Comparison of ENCODE assay signal across 1 mouse cellular context in genomic region chr19:4338162-4338561, GRCm38 (mm10).
TF ChIP-seq lines count a peak whose summit lies in the region.

No protein-coding gene starts in this region.

TF ChIP-seq in MEL, 35 proteins besides CTCF, POLR2A, EP300 and RAD21 (continued from another document):
- TF ChIP-seq POLR2AphosphoS5 (IDR thresholded peaks at IDR 0.05; ENCODE audit: borderline replicate concordance, low read depth, low read length) (no peak), MAZ (IDR thresholded peaks at IDR 0.05; ENCODE audit: low read depth, low read length) (no peak), RCOR1 (IDR thresholded peaks at IDR 0.05; ENCODE audit: low read depth, low read length) (no peak), GABPA (IDR thresholded peaks at IDR 0.05; ENCODE audit: low read depth, low read length) (no peak), MXI1 (IDR thresholded peaks at IDR 0.05; ENCODE audit: low read depth, low read length) (peak; percentile 52; the same call in 1 of the 2 replicates), CHD1 (IDR thresholded peaks at IDR 0.05; ENCODE audit: low read depth, low read length) (no peak), ZC3H11A (IDR thresholded peaks at IDR 0.05; ENCODE audit: low read depth, low read length) (peak; percentile 25; the same call in 1 of the 2 replicates), BHLHE40 (IDR thresholded peaks at IDR 0.05; ENCODE audit: borderline replicate concordance, low read depth, low read length) (no peak), TCF12 (IDR thresholded peaks at IDR 0.05; ENCODE audit: low read depth, low read length) (no peak), POLR2AphosphoS2 (IDR thresholded peaks at IDR 0.05; ENCODE audit: low read length) (no peak), USF1 (IDR thresholded peaks at IDR 0.05; ENCODE audit: low read depth, low read length) (no peak), JUND (IDR thresholded peaks at IDR 0.05; ENCODE audit: low read depth, low read length) (no peak), NRF1 (IDR thresholded peaks at IDR 0.05; ENCODE audit: insufficient read depth, low read depth, low read length, poor library complexity, severe bottlenecking) (no peak), ELF1 (IDR thresholded peaks at IDR 0.05; ENCODE audit: low read depth, low read length) (no peak), MEF2A (IDR thresholded peaks at IDR 0.05; ENCODE audit: extremely low read depth, insufficient replicate concordance, low read depth, low read length, poor library complexity, severe bottlenecking) (no peak), MAFK (IDR thresholded peaks at IDR 0.05; ENCODE audit: borderline replicate concordance, low read depth, low read length) (no peak), UBTF (IDR thresholded peaks at IDR 0.05; ENCODE audit: borderline replicate concordance, insufficient read depth, low read depth, low read length) (no peak), ZMIZ1 (IDR thresholded peaks at IDR 0.05; ENCODE audit: low read depth, low read length) (no peak), CHD2 (IDR thresholded peaks at IDR 0.05; ENCODE audit: low read length) (no peak), SMC3 (IDR thresholded peaks at IDR 0.05; ENCODE audit: low read depth, low read length) (peak; percentile 72), HCFC1 (IDR thresholded peaks at IDR 0.05; ENCODE audit: low read depth, low read length) (no peak)
